Comparison of ENCODE assay signal across 8 mouse cellular contexts in genomic region chr8:122194396-122194795, GRCm38 (mm10).
A peak's percentile ranks its signal among the peaks of the same experiment; 100 is the strongest.
DNase-seq lines count a peak whose midpoint lies in the region; ATAC-seq lines count a peak whose summit lies in the region.

No protein-coding gene starts in this region.

- H3K9ac ChIP-seq in hindbrain, embryonic 14.5 days = no peak overlapping the region
- H3K9ac ChIP-seq in hindbrain, embryonic 13.5 days = no peak overlapping the region

- no peak overlapping the region for H3K4me3 ChIP-seq in hindbrain, embryonic 14.5 days (replicated peaks; ENCODE audit: low read length)
- H3K4me3 ChIP-seq in hindbrain, embryonic 13.5 days = no peak overlapping the region

- no peak overlapping the region for H3K27ac ChIP-seq in hindbrain, embryonic 14.5 days
- H3K27ac ChIP-seq in hindbrain, embryonic 13.5 days = no peak overlapping the region

- H3K36me3 ChIP-seq in hindbrain, embryonic 14.5 days (replicated peaks; ENCODE audit: control insufficient read depth, insufficient read depth) = no peaks in the 10 kb centered on the region
- no peaks in the 10 kb centered on the region for H3K36me3 ChIP-seq in hindbrain, embryonic 13.5 days

- no peak for ATAC-seq in hindbrain, embryonic 14.5 days (ENCODE audit: low FRiP score)
- ATAC-seq in hindbrain, embryonic 13.5 days (ENCODE audit: low FRiP score) = no peak
- ATAC-seq in megakaryocyte, adult 5-6 weeks (ENCODE audit: poor library complexity, severe bottlenecking) = no peak
- ATAC-seq in megakaryocyte-erythroid progenitor cell, adult 5-6 weeks (replicated peaks; ENCODE audit: low FRiP score, low TSS enrichment, poor library complexity, severe bottlenecking) = no peak

- DNase-seq in hindbrain, embryonic 14.5 days (ENCODE audit: low spot score) = peak; percentile 28
- DNase-seq in urinary bladder, postnatal 14 days (ENCODE audit: low spot score) = peak; percentile 42
- DNase-seq in urinary bladder, postnatal 25 days (ENCODE audit: low spot score) = no peak
- DNase-seq in kidney, adult 8-10 months = peak; percentile 41 to 50
- no peak for DNase-seq in spleen, postnatal 14 days (ENCODE audit: low spot score in 2 of 2)

- no peak overlapping the region for H3K4me2 ChIP-seq in hindbrain, embryonic 14.5 days (replicated peaks)
- no peak overlapping the region for H3K4me2 ChIP-seq in hindbrain, embryonic 13.5 days

- WGBS in hindbrain, embryonic 14.5 days = 71% methylated on average over 8 of the region's 8 CpGs
- 74% methylated on average over 8 of the region's 8 CpGs for WGBS in hindbrain, embryonic 13.5 days

- H3K9me3 ChIP-seq in hindbrain, embryonic 14.5 days (ENCODE audit: control insufficient read depth, low read length) = no peaks in the 10 kb centered on the region
- H3K9me3 ChIP-seq in hindbrain, embryonic 13.5 days = no peaks in the 10 kb centered on the region

- peaks cover 10% of the 10 kb centered on the region; the same call in 1 of the 2 replicates for H3K4me1 ChIP-seq in hindbrain, embryonic 14.5 days (replicated peaks; ENCODE audit: control insufficient read depth, insufficient read depth, low read length)
- H3K4me1 ChIP-seq in hindbrain, embryonic 13.5 days (replicated peaks) = peaks cover 36% of the 10 kb centered on the region

- H3K27me3 ChIP-seq in hindbrain, embryonic 14.5 days (ENCODE audit: control insufficient read depth, insufficient read depth, low read length) = no peaks in the 10 kb centered on the region
- H3K27me3 ChIP-seq in hindbrain, embryonic 13.5 days = no peaks in the 10 kb centered on the region

Comparison
In these comparisons a context has a peak if more than half of its experiments do, and no peak if none do; other contexts are left out.
1. DNase-seq: peak in hindbrain, embryonic 14.5 days (single experiment), urinary bladder, postnatal 14 days (single experiment) and kidney, adult 8-10 months (2 of 2); none in urinary bladder, postnatal 25 days (single experiment) and spleen, postnatal 14 days (0 of 2).